Mouse (Mus musculus) right cerebral cortex, adult 18-20 months (tissue): ENCODE measurements around the gene Stk33.
"Not testable (repeated sequence)": the region's sequence is repeated elsewhere in the genome, so short reads cannot be mapped to it uniquely, and the experiment has no call there.

Experiments used
- DNase-seq: peaks from one replicate; pipeline ENCODE4 v3.0.0; 2022; ENCODE audit warnings: mixed read lengths

Gene Stk33

GRCm38 (mm10) chr7:109438781-109439591 is at the start of gene Stk33:
Gene Stk33 (minus strand): TSS chr7:109439081.
- DNase-seq: peak; percentile 19

- peak; percentile 18 for DNase-seq
These were observed 45.3 kb upstream of the Stk33 start for GRCm38 (mm10) chr7:109484221-109484620.

GRCm38 (mm10) chr7:109480765-109481197 is 41.9 kb upstream of the Stk33 start:
- DNase-seq: no peak

GRCm38 (mm10) chr7:109477926-109478325 is 39.0 kb upstream of the Stk33 start:
- DNase-seq: no peak

GRCm38 (mm10) chr7:109470700-109471099 is 31.8 kb upstream of the Stk33 start:
- no peak for DNase-seq

DNA sequence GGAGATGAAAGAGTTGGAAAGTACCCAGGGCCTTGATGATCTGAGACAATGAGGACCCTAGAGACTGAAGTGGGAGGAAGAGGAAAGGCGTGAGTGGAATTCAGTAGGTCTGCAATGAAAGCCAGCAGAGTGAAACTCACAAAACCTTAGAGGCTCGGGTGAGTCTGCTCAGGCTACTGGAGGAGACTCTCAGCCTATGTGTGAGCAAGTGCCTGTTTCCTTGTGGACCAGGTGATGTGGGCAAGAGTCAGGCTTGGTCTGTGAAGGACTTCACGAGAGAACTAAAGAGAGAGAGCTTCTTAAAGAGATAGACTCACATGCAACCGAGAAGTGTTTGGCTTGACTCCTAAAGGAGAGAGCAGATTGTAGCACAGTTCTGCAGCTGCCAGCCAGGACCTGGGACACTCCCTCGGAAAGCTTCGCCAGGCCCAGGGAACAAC is 29.4 kb upstream of the Stk33 start:
- peak; percentile 34 for DNase-seq

GRCm38 (mm10) chr7:109467591-109467990 is 28.7 kb upstream of the Stk33 start:
- peak; percentile 57 for DNase-seq

GRCm38 (mm10) chr7:109460698-109461097 is 21.8 kb upstream of the Stk33 start:
- no peak for DNase-seq

DNA sequence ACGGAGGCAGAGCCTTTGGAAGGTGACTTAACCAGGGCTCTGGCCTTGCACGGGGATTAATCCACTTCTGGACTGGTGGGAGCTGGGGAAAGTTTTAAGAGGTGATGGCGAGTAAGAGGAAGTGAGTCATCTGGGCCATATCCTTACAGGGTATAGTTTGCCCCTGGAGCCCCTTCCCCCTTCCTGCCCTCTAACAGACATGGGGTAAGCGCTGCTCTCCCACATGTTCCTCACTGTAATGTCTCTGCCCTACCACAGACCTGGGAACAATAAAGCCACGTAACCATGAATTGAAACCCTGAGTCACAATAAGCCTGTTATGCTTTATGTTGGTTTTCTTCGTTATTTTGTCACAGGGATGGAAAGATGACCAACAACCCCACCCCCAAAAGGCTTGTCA is 17.7 kb upstream of the Stk33 start:
- no peak for DNase-seq

DNA sequence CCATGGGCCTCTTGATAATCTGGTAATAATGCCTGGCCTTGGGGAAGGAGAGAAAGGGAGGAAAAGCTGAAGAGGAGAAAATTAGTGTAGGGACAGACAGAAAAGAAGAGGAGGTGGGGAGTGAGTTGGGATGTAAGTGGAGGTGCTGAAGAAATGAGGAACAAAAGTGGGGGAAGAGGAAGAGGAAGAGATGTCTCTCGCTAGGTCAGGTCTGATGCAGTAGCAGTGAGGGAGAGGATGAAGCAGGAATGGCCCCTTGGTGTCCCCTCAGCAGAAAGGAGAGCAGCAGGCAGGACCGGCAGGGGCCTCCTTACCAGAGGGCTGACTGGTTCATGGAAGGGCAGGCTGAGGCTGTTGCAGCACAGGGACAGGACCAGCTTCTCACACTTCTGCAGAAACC is 16.9 kb upstream of the Stk33 start:
- no peak for DNase-seq

- no peak for DNase-seq
These were observed 16.0 kb upstream of the Stk33 start for GRCm38 (mm10) chr7:109454856-109455255.

GRCm38 (mm10) chr7:109448060-109448459 is 9.2 kb upstream of the Stk33 start:
- DNase-seq: no peak

- peak; percentile 39 for DNase-seq
These were observed 6.1 kb upstream of the Stk33 start for GRCm38 (mm10) chr7:109445012-109445411.

DNA sequence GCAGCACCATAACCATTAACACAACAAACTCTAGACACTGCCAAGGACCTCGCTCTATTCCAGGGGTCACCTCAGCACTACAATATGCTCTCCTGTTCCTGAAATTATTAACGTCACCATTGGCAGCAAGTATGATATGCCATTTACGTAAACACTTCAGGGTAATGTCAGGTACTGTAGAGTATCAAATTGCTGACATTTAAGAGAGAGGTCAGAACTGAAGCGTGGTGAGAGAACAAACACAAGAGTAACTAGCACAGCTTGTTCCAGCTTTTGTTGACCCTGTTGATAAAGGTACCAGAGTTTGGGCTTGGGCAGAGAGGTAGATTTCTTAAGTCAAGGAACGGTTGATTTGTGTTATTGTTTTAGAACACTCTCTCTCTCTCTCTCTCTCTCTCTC is 3.9 kb upstream of the Stk33 start:
- DNase-seq: no peak

- no peak for DNase-seq
These were observed 1.9 kb upstream of the Stk33 start for GRCm38 (mm10) chr7:109440697-109441269.

GRCm38 (mm10) chr7:109424422-109425159 is 14.3 kb downstream of the Stk33 start:
- DNase-seq: no peak

DNA sequence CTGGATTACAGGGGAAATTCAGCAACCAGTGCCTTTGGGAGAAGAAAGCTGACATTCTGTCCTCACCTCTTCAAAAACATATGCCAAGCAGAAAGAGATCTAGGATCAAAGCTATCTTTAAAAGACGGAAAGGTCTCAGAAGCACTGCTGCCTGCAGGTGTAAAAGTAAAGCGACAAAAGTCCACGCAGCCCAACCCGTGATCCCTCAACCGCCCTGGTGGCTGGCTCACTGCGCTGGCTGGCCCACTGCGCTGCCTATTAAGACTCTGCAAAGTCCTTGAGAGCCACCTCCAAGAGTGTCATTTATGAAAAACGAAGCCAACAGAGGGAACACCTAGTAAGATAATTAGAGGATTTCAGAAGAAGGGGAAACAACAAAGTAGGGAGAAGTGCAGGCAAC is 16.1 kb downstream of the Stk33 start:
- no peak for DNase-seq

GRCm38 (mm10) chr7:109405491-109405890 is 33.4 kb downstream of the Stk33 start:
- no peak for DNase-seq

- DNase-seq: no peak
These were observed 39.6 kb downstream of the Stk33 start for GRCm38 (mm10) chr7:109399299-109399698.

DNA sequence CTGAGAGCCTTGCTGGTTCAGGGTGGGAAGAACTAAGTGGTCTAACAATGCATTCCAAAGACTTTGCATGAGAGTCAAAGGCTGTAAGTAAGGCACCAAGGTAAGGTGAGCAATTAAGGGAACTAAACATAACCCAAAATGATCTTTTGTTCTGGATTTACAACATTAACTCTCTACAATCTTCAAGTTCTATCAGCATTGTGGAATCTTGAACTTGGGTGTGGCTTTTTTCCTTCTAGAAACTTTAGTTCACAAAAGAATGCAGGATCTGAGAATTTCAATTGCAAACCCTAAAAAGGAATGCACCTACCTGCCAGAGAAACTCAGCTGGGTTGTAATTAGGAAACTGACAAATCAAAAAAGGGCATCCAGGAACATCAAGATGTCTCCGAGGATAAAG is 57.8 kb downstream of the Stk33 start:
- no peak for DNase-seq

GRCm38 (mm10) chr7:109373556-109373955 is 65.3 kb downstream of the Stk33 start:
- DNase-seq: not testable (repeated sequence)

- no peak for DNase-seq
These were observed 80.3 kb downstream of the Stk33 start for GRCm38 (mm10) chr7:109358435-109359187.

DNA sequence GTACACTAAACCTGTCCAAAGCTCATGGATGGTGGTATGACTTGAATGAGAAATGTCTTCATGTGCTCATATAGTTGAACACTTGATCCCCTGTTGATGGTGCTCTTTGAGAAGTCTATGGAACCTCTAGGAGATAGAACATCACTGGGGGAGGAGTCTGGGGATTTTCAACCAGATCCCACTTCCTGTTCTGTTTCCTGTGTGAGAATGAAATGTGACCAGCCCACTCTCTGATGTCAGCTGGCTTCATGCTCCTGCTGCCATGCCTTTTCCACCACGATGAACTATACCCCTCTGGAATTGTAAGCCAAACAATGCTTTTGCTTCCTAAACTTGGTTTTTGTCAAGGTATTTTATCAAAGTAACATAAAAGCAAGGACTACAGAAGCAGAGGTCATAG is 81.0 kb downstream of the Stk33 start:
- no peak for DNase-seq
